Mouse (Mus musculus): ENCODE data around the gene Pemt. TPM values are rescaled to one million over a fixed set of nuclear protein-coding genes. Genes with fewer than 3 reads are reported as not detected.

Gene Pemt
- 8.2 and 8.6 TPM in 2 replicates for polyA plus RNA-seq (2015; fragmentation: Nextera tagmentation; extraction: Ambion mirVana)

DNA sequence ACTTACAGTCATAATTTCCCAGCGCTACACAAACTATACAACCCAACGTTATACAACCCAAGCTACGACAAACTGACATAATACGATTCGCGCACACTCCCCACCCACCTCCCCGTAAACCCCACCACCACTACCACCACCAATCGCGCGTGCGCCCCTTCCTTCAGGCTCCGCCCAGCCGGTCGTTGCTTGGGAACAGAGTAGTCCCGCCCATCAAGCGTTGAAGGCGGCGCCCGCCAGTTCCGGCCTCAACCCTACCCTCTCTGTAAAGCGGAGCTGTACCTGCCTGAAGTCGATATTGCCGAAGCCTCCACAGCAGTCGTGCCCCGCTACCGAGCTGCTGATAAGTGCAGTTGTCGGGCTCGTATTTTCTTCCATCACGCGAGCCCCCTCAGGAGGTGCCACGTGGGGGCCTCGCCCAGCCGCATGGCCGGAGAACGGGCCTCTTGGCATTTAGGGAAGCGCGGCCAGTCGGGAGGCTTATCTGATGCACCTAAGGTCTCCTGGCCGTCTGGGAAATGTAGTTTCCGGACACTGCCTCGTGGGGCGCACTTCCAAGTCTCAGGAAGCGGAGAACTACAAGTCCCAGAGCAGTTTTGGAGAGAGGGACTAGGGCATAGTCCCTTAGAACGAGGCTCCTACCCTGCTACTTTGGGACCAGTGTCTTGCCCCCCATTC is at the start of gene Pemt:
TSS of gene Pemt (minus strand) at position 432 of the 678 bp plus-strand sequence.
- peak within 1 kb of the TSS; percentile 87 for H3K4me2 ChIP-seq (ENCODE audit: low read depth, low read length)
- peak within 1 kb of the TSS; percentile 94 for H3K27ac ChIP-seq (ENCODE audit: low read length)
- under 1% methylated on average over 44 of the region's 44 CpGs for WGBS
- peak within 1 kb of the TSS; percentile 82 for H3K9ac ChIP-seq (ENCODE audit: low read length)
- peak; percentile 99 for ATAC-seq (replicated peaks; ENCODE audit: extremely low read depth, insufficient read depth, low FRiP score)
- no peaks in the 10 kb centered on the region for H3K9me3 ChIP-seq (replicated peaks; ENCODE audit: control insufficient read depth, low read length)
- H3K4me3 ChIP-seq (ENCODE audit: low read length), result peak within 1 kb of the TSS; percentile 79
- peaks cover 6% of the 10 kb centered on the region for H3K4me1 ChIP-seq (ENCODE audit: control insufficient read depth, insufficient read depth, low read length)
- H3K27me3 ChIP-seq (ENCODE audit: control insufficient read depth, insufficient read depth, low read length), result no peaks in the 10 kb centered on the region
- H3K36me3 ChIP-seq (ENCODE audit: control insufficient read depth, insufficient read depth), result no peaks in the 10 kb centered on the region

- peaks cover 36% of the 10 kb centered on the region for H3K4me1 ChIP-seq (ENCODE audit: control insufficient read depth, insufficient read depth, low read length)
- no peaks in the 10 kb centered on the region for H3K36me3 ChIP-seq (ENCODE audit: control insufficient read depth, insufficient read depth)
- no peak overlapping the region for H3K4me2 ChIP-seq (ENCODE audit: low read depth, low read length)
- H3K9me3 ChIP-seq (replicated peaks; ENCODE audit: control insufficient read depth, low read length), result no peaks in the 10 kb centered on the region
- no peak overlapping the region for H3K4me3 ChIP-seq (ENCODE audit: low read length)
- WGBS, result 56% methylated on average over 9 of the region's 9 CpGs
- peak overlapping the region; percentile 0; the same call in 1 of the 2 replicates for H3K9ac ChIP-seq (ENCODE audit: low read length)
- H3K27ac ChIP-seq (ENCODE audit: low read length), result no peak overlapping the region
- H3K27me3 ChIP-seq (ENCODE audit: control insufficient read depth, insufficient read depth, low read length), result no peaks in the 10 kb centered on the region
- ATAC-seq (replicated peaks; ENCODE audit: extremely low read depth, insufficient read depth, low FRiP score), result 0 out of 2 replicates have a peak, but pooled peaks have one; percentile 14
Observed at GRCm38 (mm10) chr11:60094909-60095810, 48.9 kb upstream of the Pemt start.

DNA sequence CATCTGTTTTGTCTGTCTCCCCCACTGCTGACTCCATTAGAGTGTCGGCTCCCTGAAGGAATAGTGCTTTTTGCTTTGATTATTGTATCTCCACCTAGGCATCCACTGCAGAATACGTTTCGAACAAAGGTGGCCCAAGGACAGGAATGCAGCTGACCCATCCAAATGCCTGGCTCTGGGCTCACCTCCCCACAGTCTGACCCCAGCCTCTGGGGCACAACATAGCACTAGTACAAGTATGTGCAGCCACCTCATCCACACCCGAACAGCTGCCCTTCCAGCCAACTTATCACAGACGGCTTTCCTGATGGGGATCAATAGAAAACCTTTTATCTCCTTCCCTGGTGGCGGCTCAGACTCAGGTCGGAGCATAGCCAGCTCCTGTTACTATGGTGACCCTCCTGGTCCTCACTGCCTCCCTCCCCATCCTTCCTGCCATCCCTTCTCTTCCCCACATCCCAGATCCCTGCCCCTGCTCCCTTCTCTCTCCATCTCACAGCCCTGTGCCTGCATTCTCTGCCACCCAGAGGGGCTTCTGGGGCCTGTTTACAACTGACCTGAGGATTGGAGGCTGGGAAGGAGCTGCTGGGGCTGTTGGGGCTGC is 47.8 kb upstream of the Pemt start:
- no peak for ATAC-seq (replicated peaks; ENCODE audit: extremely low read depth, insufficient read depth, low FRiP score)
- H3K4me3 ChIP-seq (ENCODE audit: low read length), result no peak overlapping the region
- WGBS, result 45% methylated on average over 7 of the region's 7 CpGs
- H3K36me3 ChIP-seq (ENCODE audit: control insufficient read depth, insufficient read depth), result no peaks in the 10 kb centered on the region
- no peak overlapping the region for H3K9ac ChIP-seq (ENCODE audit: low read length)
- peaks cover 32% of the 10 kb centered on the region for H3K4me1 ChIP-seq (ENCODE audit: control insufficient read depth, insufficient read depth, low read length)
- no peak overlapping the region for H3K4me2 ChIP-seq (ENCODE audit: low read depth, low read length)
- H3K27ac ChIP-seq (ENCODE audit: low read length), result no peak overlapping the region
- no peaks in the 10 kb centered on the region for H3K27me3 ChIP-seq (ENCODE audit: control insufficient read depth, insufficient read depth, low read length)
- no peaks in the 10 kb centered on the region for H3K9me3 ChIP-seq (replicated peaks; ENCODE audit: control insufficient read depth, low read length)

GRCm38 (mm10) chr11:60093227-60093626 is 46.9 kb upstream of the Pemt start:
- H3K9ac ChIP-seq (ENCODE audit: low read length), result no peak overlapping the region
- H3K27me3 ChIP-seq (ENCODE audit: control insufficient read depth, insufficient read depth, low read length), result no peaks in the 10 kb centered on the region
- no peak overlapping the region for H3K4me3 ChIP-seq (ENCODE audit: low read length)
- peaks cover 32% of the 10 kb centered on the region for H3K4me1 ChIP-seq (ENCODE audit: control insufficient read depth, insufficient read depth, low read length)
- ATAC-seq (replicated peaks; ENCODE audit: extremely low read depth, insufficient read depth, low FRiP score), result no peak
- H3K36me3 ChIP-seq (ENCODE audit: control insufficient read depth, insufficient read depth), result no peaks in the 10 kb centered on the region
- no peak overlapping the region for H3K4me2 ChIP-seq (ENCODE audit: low read depth, low read length)
- H3K27ac ChIP-seq (ENCODE audit: low read length), result no peak overlapping the region
- H3K9me3 ChIP-seq (replicated peaks; ENCODE audit: control insufficient read depth, low read length), result no peaks in the 10 kb centered on the region

- WGBS, result 67% methylated on average over 7 of the region's 7 CpGs
- H3K9ac ChIP-seq (ENCODE audit: low read length), result no peak overlapping the region
Observed at GRCm38 (mm10) chr11:60091422-60091761, 45.1 kb upstream of the Pemt start.

DNA sequence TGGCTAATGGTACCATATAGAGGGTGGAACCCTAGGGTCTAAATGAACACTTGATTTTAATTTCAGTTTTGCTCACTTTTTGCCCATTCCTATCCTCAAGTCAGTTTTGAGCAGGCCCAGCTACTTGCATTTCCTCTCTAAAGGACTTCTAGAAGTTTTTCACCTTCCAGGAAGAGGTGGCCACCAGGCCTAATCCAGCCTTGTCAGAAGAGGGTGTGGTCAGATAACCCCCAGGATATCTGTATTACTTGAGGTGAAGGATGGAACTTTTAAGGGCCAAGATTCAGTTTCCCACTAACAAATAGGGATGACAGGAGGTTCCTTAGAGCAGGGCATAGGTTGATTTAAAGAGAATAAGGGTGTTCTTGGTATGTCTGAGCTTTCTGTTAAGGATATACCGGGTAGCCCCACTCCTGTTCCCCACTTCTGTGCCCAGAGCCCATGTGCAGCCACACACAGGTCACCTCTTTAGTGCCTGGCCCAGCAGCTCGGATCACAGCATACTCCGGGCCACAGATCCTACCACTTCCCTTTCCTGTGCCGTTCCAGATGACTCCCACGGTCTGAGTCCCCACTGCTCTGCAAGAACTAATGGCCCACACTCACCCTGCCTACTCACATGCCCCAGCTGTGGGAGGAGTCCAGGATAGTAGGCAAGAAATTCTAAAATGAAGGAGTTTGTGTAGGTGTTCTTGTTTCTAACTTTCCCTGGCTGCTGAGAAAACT is 44.6 kb upstream of the Pemt start:
- H3K27ac ChIP-seq (ENCODE audit: low read length), result no peak overlapping the region
- 58% methylated on average over 5 of the region's 5 CpGs for WGBS

More at GRCm38 (mm10) chr11:60091422-60091761, 45.1 kb upstream of the Pemt start:
- Histone ChIP-seq H3K27me3 (ENCODE audit: control insufficient read depth, insufficient read depth, low read length) (no peaks in the 10 kb centered on the region), H3K36me3 (ENCODE audit: control insufficient read depth, insufficient read depth) (no peaks in the 10 kb centered on the region), H3K4me1 (ENCODE audit: control insufficient read depth, insufficient read depth, low read length) (peaks cover 32% of the 10 kb centered on the region), H3K4me2 (ENCODE audit: low read depth, low read length) (no peak overlapping the region), H3K9me3 (replicated peaks; ENCODE audit: control insufficient read depth, low read length) (no peaks in the 10 kb centered on the region), H3K27ac (ENCODE audit: low read length) (no peak overlapping the region), H3K4me3 (ENCODE audit: low read length) (no peak overlapping the region)
- no peak for ATAC-seq (replicated peaks; ENCODE audit: extremely low read depth, insufficient read depth, low FRiP score)

GRCm38 (mm10) chr11:60088947-60089346 is 42.7 kb upstream of the Pemt start:
- Histone ChIP-seq H3K27me3 (ENCODE audit: control insufficient read depth, insufficient read depth, low read length) (no peaks in the 10 kb centered on the region), H3K4me3 (ENCODE audit: low read length) (no peak overlapping the region), H3K27ac (ENCODE audit: low read length) (no peak overlapping the region), H3K4me2 (ENCODE audit: low read depth, low read length) (no peak overlapping the region), H3K36me3 (ENCODE audit: control insufficient read depth, insufficient read depth) (no peaks in the 10 kb centered on the region), H3K9me3 (replicated peaks; ENCODE audit: control insufficient read depth, low read length) (no peaks in the 10 kb centered on the region), H3K4me1 (ENCODE audit: control insufficient read depth, insufficient read depth, low read length) (peaks cover 16% of the 10 kb centered on the region), H3K9ac (ENCODE audit: low read length) (no peak overlapping the region)
- no peak for ATAC-seq (replicated peaks; ENCODE audit: extremely low read depth, insufficient read depth, low FRiP score)
- WGBS, result 51% methylated on average over 4 of the region's 4 CpGs

More for the DNA sequence above, 44.6 kb upstream of the Pemt start:
- H3K27me3 ChIP-seq (ENCODE audit: control insufficient read depth, insufficient read depth, low read length), result no peaks in the 10 kb centered on the region
- H3K36me3 ChIP-seq (ENCODE audit: control insufficient read depth, insufficient read depth), result no peaks in the 10 kb centered on the region
- no peak overlapping the region for H3K4me2 ChIP-seq (ENCODE audit: low read depth, low read length)
- ATAC-seq (replicated peaks; ENCODE audit: extremely low read depth, insufficient read depth, low FRiP score), result 0 out of 2 replicates have a peak, but pooled peaks have one; percentile 25
- no peak overlapping the region for H3K4me3 ChIP-seq (ENCODE audit: low read length)
- H3K9me3 ChIP-seq (replicated peaks; ENCODE audit: control insufficient read depth, low read length), result no peaks in the 10 kb centered on the region
- peaks cover 27% of the 10 kb centered on the region for H3K4me1 ChIP-seq (ENCODE audit: control insufficient read depth, insufficient read depth, low read length)
- H3K9ac ChIP-seq (ENCODE audit: low read length), result no peak overlapping the region

DNA sequence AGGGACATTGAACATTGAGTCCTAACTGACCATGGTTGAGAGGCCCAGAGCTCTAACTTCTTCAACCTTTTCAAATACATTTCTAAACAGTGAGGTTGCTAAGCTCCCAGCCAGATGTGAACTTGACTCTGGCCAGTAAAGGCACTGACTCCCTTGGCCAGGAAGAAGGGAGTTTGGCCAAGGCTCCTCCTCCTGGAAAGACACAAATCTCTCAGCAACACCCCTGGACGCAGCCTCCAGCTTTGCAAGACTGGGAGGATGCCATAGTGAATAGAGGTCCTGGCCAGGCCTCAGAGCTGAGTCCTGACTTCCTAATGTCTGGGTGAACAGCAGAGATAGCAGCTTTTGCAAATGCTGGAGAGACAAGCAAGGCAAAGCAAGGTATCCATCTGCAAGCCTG is 40.4 kb upstream of the Pemt start:
- Histone ChIP-seq H3K9me3 (replicated peaks; ENCODE audit: control insufficient read depth, low read length) (no peaks in the 10 kb centered on the region), H3K4me3 (ENCODE audit: low read length) (no peak overlapping the region), H3K36me3 (ENCODE audit: control insufficient read depth, insufficient read depth) (no peaks in the 10 kb centered on the region), H3K9ac (ENCODE audit: low read length) (no peak overlapping the region), H3K27me3 (ENCODE audit: control insufficient read depth, insufficient read depth, low read length) (no peaks in the 10 kb centered on the region), H3K4me2 (ENCODE audit: low read depth, low read length) (no peak overlapping the region), H3K4me1 (ENCODE audit: control insufficient read depth, insufficient read depth, low read length) (no peaks in the 10 kb centered on the region), H3K27ac (ENCODE audit: low read length) (no peak overlapping the region)
- 80% methylated on average over 1 of the region's 1 CpGs for WGBS
- ATAC-seq (replicated peaks; ENCODE audit: extremely low read depth, insufficient read depth, low FRiP score), result no peak
